Mouse (Mus musculus): Measurements from ENCODE around the gene Mdc1.

DNA sequence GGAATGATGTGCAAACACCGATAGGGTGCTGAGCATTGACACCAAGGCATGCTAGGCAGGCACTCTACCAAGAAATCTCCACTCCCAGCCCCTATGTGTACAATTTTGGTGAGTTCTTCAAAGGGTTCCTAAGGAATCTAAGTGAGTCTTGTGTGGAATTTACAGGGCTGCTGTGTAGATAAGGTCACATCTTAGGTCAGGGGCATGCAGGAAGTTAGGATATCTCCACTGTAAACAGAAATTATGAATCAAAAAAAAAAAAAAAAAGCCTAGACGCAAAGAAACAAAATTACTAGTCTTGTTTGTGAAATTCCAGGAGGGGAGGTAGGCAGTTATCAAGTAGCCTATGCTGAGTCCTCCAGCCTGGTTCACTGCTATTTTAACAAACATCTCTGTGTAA, 48.5 kb upstream of the Mdc1 start:
- TF ChIP-seq EP300 (optimal IDR thresholded peaks at IDR 0.05) (no peak), CTCF (IDR thresholded peaks at IDR 0.05; ENCODE audit: low read depth) (no peak)

All from stomach, postnatal 0 days (tissue).